Mouse (Mus musculus) T-cell, adult 66 days (primary cell): ENCODE results near the gene Prpmp5. TPM values are rescaled to one million over a fixed set of nuclear protein-coding genes. Genes with fewer than 3 reads are reported as not detected.

Source experiments
- total RNA-seq, 2 experiments: library from RNA; stranded (reverse); gene quantifications; 3 replicates in 1 of 2; 4 replicates in 1 of 2; pipeline ENCODE4 v1.2.4; 2023

Prpmp5 gene
- not detected for total RNA-seq

GRCm38 (mm10) chr6:132314657-132315056 is at the start of gene Prpmp5:
Gene Prpmp5 (minus strand): TSS chr6:132314757.

GRCm38 (mm10) chr6:132364034-132364433 is 49.5 kb upstream of the Prpmp5 start, which contains the start of gene Gm8882:
Gene Gm8882 (minus strand): TSS chr6:132364134.

Other genes with a start within 250 kb of the Prpmp5 start
- gene Prb1, start 104.2 kb downstream of the Prpmp5 start, total RNA-seq = not detected
- not detected for gene Gm8882, start 49.4 kb upstream of the Prpmp5 start, total RNA-seq